In the genomic region with DNA sequence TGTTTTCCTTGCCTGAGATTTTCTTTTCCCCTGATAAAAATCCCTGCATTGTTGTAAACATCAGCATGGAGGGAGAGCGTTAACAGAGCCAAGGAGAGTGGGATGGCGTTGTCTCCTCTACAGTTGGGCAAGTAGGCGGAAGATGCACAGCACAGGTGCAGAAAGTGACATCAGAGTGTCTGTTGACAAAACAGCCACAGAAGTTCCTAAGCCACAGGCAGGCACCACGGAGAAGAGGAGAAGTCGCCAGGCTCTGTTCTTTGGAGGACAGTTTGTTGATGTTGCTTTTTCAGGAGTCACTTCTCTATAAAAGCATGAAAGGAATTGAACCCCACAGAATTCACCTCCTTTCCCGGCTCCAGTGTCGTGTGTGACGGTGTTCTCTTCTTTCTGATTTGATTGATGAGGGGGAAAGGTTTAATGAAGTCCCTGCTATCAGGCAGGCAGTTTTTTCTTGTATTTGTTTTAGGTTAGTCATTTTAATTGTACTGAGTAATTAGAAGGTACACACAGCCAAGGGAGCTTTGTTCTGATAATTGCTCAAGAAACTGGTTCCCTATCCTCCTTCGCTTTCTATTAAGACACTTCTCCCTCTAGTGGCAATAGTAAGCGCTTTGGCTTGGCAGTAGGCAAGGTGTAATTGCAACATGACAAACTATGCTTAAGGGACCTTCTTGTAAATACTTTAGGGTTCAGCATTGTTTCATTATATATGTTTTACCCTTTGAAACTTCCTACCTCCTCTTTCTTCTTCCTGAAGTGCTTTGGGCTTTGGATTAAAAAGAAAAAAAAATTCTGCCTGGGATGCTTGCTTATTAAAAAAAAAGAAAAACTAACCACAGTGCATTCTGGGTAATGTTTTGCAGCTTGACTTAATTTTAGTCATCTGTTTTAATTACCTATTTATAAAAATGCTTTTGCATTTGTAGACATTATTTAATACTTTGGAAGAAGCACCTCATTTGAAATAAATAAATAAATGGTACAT, we compare ENCODE assay signal across 8 mouse cellular contexts.
DNase-seq lines count a peak whose midpoint lies in the region; ATAC-seq lines count a peak whose summit lies in the region.

No protein-coding gene starts in this region.

- intact Hi-C loops in left cerebral cortex, postnatal 4 days (cut with DNase I): loop anchor here (10.0 kb wide), 1 partner anchor 84 kb away; no protein-coding TSS in a partner anchor

- no peak for DNase-seq in frontal cortex, postnatal 25 days (ENCODE audit: low spot score in 2 of 2)
- peak; percentile 62 for DNase-seq in A20 (ENCODE audit: low read depth, low spot score)
- DNase-seq in c-Kit-positive CD71-positive TER-119-positive erythroid progenitor cells, embryonic 14.5 days (ENCODE audit: low spot score): peak; percentile 40
- DNase-seq in lung, postnatal 36 days: peak; percentile 52
- DNase-seq in left cerebral cortex, postnatal 4 days: no peak
- DNase-seq in kidney, adult 11 months: no peak

- peak; percentile 60 for ATAC-seq in frontal cortex, adult (ENCODE audit: low TSS enrichment)
- no peak for ATAC-seq in monocyte, adult 5-6 weeks (replicated peaks; ENCODE audit: insufficient number of reproducible peaks, low FRiP score, low TSS enrichment, poor library complexity, severe bottlenecking)

Comparison
In these comparisons a context has a peak if more than half of its experiments do, and no peak if none do; other contexts are left out.
1. DNase-seq: peak in A20 (single experiment), c-Kit-positive CD71-positive TER-119-positive erythroid progenitor cells, embryonic 14.5 days (single experiment) and lung, postnatal 36 days (single experiment); none in frontal cortex, postnatal 25 days (0 of 2), left cerebral cortex, postnatal 4 days (single experiment) and kidney, adult 11 months (single experiment).